Mouse (Mus musculus): ENCODE results near the gene Acot7. TPM values are rescaled to one million over a fixed set of nuclear protein-coding genes. Genes with fewer than 3 reads are reported as not detected.

The Acot7 gene
- polyA plus RNA-seq, 1 experiment from 2014 or later = 58.4 TPM

DNA sequence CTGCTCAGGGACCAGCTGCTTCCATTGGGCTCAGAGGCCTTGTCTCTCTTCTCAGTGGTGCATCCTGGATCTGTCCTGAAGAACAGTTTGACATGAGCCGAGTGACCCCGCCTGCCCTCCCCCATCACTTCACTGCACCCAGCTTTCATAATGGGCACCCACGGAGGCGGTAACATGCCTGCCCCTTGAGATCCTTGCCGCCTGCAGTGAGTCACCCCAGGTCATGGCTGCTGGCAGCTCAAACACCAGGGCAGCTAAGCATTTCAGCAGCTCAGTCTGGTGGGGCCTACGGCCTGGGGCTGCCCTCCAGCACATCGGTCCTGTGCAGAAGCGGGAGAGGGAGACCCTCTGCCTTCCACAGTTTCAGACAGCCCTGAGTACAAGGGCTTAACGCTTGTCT is 129.6 kb downstream of the Acot7 start:
- H3K4me2 ChIP-seq = no peak overlapping the region

DNA sequence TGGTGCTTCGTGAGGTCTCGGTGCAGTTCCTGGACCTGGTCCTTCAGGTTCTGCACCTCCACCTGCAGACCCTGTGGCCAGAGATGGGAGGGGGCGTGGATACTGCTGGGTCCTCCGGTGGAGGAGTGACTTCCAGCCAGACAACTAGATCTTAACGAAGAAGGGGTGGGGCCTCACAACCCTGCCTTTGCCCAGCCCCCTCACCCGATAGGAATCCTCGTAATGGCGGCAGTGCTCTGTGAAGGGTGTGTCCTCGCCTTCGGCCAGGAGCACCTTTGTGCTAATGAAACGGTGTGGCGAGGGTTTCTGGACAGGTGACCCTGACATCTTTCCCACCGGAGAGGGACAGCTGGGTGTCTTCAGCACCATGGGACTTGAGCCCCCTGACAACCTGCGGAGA is 134.3 kb downstream of the Acot7 start:
- Histone ChIP-seq H3K36me3 (peaks cover 34% of the 10 kb centered on the region), H3K27ac (no peak overlapping the region), H3K9me3 (replicated peaks) (no peaks in the 10 kb centered on the region), H3K9ac (no peak overlapping the region), H3K4me1 (replicated peaks) (peaks cover 43% of the 10 kb centered on the region), H3K4me3 (no peak overlapping the region), H3K4me2 (no peak overlapping the region), H3K27me3 (peaks cover 59% of the 10 kb centered on the region)
- 27% methylated on average over 14 of the region's 14 CpGs for WGBS
- ATAC-seq (replicated peaks; ENCODE audit: insufficient number of reproducible peaks, insufficient read depth, low FRiP score, low read depth) = no peak

More for the DNA sequence above, 129.6 kb downstream of the Acot7 start:
- no peak for ATAC-seq (replicated peaks; ENCODE audit: insufficient number of reproducible peaks, insufficient read depth, low FRiP score, low read depth)
- no peaks in the 10 kb centered on the region for H3K9me3 ChIP-seq (replicated peaks)
- H3K4me3 ChIP-seq = no peak overlapping the region
- H3K36me3 ChIP-seq = peaks cover 63% of the 10 kb centered on the region
- no peak overlapping the region for H3K27ac ChIP-seq
- no peak overlapping the region for H3K9ac ChIP-seq
- 85% methylated on average over 9 of the region's 9 CpGs for WGBS
- H3K27me3 ChIP-seq = peaks cover 18% of the 10 kb centered on the region
- peaks cover 6% of the 10 kb centered on the region for H3K4me1 ChIP-seq (replicated peaks)

DNA sequence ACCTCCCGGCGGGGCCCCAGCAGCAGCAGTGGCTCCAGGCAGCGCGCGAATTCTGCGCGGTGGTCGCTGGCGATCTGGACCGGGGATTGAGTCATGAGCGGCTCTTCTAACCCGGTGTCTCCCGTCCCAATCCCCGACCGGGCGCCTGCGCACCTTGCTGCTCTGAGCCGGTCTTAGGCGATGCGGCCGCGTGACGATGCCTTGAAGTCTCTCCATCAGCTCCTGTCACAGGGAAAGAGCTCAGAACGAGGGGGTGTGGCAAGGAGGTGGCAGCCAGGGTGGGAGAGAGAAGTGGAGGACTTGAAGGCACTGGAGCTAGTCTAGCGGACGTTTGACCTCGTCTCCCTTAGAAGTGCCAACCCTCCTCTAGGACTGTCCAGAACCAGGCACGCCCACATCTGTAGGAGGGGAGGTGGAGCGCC is 135.3 kb downstream of the Acot7 start:
- ATAC-seq (replicated peaks; ENCODE audit: insufficient number of reproducible peaks, insufficient read depth, low FRiP score, low read depth) = no peak

DNA sequence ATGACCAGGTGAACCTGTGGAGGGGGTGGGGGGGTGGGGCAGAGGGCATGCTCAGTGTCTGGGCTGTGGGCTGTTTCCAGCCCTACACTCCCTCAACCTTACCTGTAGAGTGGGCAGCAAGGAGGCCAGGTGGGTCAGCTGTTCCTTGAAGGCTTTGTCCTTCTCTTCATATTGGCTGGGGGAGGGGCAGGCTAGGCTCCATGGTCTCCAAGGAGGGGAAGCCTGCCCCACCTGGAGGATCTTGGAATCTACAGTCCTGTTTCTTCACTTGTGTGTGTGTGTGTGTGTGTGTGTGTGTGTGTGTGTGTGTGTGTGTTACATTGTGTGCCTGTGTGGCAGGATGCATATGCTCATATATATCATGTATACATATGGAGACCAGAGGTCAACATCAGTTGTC is 136.0 kb downstream of the Acot7 start:
- Histone ChIP-seq H3K9me3 (replicated peaks) (no peaks in the 10 kb centered on the region), H3K27ac (no peak overlapping the region), H3K4me1 (replicated peaks) (peaks cover 55% of the 10 kb centered on the region), H3K4me3 (no peak overlapping the region), H3K9ac (no peak overlapping the region), H3K4me2 (peak overlapping the region; percentile 60; the same call in 1 of the 2 replicates), H3K27me3 (peaks cover 65% of the 10 kb centered on the region), H3K36me3 (peaks cover 23% of the 10 kb centered on the region)
- no peak for ATAC-seq (replicated peaks; ENCODE audit: insufficient number of reproducible peaks, insufficient read depth, low FRiP score, low read depth)

More for the DNA sequence above, 135.3 kb downstream of the Acot7 start:
- Histone ChIP-seq H3K36me3 (peaks cover 30% of the 10 kb centered on the region), H3K9ac (no peak overlapping the region), H3K27ac (no peak overlapping the region), H3K4me2 (peak overlapping the region; percentile 60), H3K27me3 (peaks cover 65% of the 10 kb centered on the region), H3K4me1 (replicated peaks) (peaks cover 50% of the 10 kb centered on the region), H3K4me3 (peak overlapping the region; percentile 36), H3K9me3 (replicated peaks) (no peaks in the 10 kb centered on the region)
- WGBS = 4% methylated on average over 29 of the region's 29 CpGs

DNA sequence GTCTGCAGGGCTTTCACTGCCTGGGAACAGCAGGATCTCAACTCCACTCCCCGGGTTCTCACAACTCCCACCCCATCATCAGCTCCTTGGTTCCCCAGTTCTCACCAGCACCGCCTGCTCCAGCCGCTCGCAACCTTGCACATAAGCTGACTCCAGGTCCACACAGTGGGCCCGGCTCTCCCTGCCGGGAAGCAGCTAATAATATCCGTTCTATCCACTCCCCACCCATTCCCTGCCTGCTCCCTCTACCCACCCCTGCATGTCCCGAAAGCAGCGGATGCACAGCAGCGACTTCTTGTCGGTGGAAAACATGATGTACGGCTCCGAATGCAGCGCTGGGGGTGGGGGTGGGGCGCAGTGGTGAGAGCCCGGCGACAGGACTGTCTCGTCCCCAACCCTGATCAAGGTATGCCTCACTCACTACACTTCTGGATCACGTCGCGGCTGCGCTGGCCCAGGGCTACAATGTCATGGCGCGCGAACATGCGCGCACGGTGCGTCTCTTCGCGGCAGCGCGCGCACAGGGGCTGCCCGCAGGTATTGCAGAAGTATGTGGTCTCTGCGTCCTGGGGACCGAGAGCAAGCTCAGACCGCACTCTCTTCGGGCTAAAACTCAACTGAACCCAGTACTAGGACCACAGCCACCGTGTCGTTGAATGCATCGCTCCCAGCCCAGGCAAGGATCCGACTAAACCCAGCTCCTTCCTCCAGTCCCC is 137.7 kb downstream of the Acot7 start:
- H3K27ac ChIP-seq = peak overlapping the region; percentile 31
- WGBS = 2% methylated on average over 43 of the region's 43 CpGs
- peak overlapping the region; percentile 26 for H3K9ac ChIP-seq
- H3K36me3 ChIP-seq = peaks cover 20% of the 10 kb centered on the region
- H3K27me3 ChIP-seq = peaks cover 65% of the 10 kb centered on the region
- no peaks in the 10 kb centered on the region for H3K9me3 ChIP-seq (replicated peaks)
- ATAC-seq (replicated peaks; ENCODE audit: insufficient number of reproducible peaks, insufficient read depth, low FRiP score, low read depth) = no peak
- peak overlapping the region; percentile 52 for H3K4me3 ChIP-seq
- peak overlapping the region; percentile 69 for H3K4me2 ChIP-seq
- H3K4me1 ChIP-seq (replicated peaks) = peaks cover 55% of the 10 kb centered on the region

DNA sequence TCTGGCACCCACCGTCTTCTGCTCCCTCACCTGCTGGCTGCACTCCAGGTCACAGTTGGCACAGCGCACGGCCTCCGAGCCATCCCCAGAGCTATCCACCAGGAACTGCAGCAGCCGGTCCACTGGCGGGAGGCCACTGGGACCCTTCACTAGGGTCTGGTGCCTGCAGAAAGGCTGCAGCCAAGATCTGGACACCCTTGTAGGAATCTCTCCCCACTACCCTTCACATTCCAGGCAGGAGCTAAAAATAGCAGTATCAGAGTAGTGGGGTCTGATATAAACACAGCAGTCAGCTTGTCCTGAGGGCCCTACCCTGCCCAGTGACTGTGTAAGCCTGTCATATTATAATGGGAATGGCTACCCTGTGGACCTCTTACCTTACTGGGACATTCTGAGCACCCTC is 139.7 kb downstream of the Acot7 start:
- 43% methylated on average over 6 of the region's 6 CpGs for WGBS
- Histone ChIP-seq H3K4me1 (replicated peaks) (peaks cover 49% of the 10 kb centered on the region), H3K27ac (peak overlapping the region; percentile 97), H3K36me3 (peaks cover 3% of the 10 kb centered on the region; the same call in 1 of the 2 replicates), H3K4me2 (peak overlapping the region; percentile 69), H3K4me3 (peak overlapping the region; percentile 52), H3K9me3 (replicated peaks) (no peaks in the 10 kb centered on the region), H3K27me3 (peaks cover 46% of the 10 kb centered on the region), H3K9ac (peak overlapping the region; percentile 61)
- peak; percentile 77 for ATAC-seq (replicated peaks; ENCODE audit: insufficient number of reproducible peaks, insufficient read depth, low FRiP score, low read depth)

DNA sequence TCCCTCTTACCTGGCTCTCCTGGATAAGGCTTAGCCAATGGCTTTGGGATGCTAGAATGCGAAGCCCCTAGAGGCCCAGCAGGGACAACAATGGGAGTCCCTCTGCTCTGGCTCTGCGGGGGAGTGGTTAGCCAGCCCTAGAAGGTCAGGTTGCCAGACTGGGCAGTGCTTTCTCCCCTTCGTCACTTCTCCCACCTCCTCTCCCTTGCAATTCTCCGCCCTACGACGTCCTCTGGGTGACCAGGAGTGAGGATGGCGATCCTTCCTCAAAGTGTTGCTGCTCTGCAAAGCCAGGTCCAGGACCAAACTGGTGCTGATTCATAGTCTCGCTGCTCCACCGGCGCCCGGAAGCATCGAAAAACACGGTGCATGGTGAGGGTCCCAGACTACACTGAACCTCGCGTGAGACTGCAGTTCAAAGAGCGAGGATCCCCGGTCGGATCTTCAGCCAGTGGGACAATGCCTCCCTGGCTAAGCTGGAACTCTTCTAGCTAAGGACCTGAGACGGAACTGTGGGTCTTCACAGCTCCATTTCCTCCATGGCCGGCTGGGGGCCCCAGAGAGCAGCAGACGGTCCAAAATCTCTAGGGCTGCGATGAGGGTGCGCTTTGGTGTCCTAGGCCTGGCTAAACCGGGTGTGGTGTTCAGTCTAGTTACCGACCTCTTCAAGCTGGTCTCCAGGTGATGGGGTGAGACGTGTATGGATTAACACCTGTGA is 140.7 kb downstream of the Acot7 start, which contains the start of gene Rnf207:
Rnf207 (minus strand) TSS at position 477 of the 718 bp plus-strand sequence.
- ATAC-seq (replicated peaks; ENCODE audit: insufficient number of reproducible peaks, insufficient read depth, low FRiP score, low read depth) = peak; percentile 65
- Histone ChIP-seq H3K27me3 (peaks cover 37% of the 10 kb centered on the region), H3K9ac (peak within 1 kb of the TSS; percentile 61), H3K27ac (peak within 1 kb of the TSS; percentile 97), H3K36me3 (no peaks in the 10 kb centered on the region), H3K4me1 (replicated peaks) (peaks cover 38% of the 10 kb centered on the region), H3K9me3 (replicated peaks) (no peaks in the 10 kb centered on the region), H3K4me2 (peak within 1 kb of the TSS; percentile 69), H3K4me3 (peak within 1 kb of the TSS; percentile 52)
- WGBS = 3% methylated on average over 26 of the region's 26 CpGs

Other genes with a start within 250 kb of the Acot7 start
- 45.4 and 56.4 TPM in 2 replicates for gene Dnajc11, start 244.4 kb upstream of the Acot7 start, polyA plus RNA-seq (2015; fragmentation: Nextera tagmentation; extraction: Ambion mirVana)
- 26.3 and 34.4 TPM in 2 replicates for gene Thap3, start 189.1 kb upstream of the Acot7 start, polyA plus RNA-seq (2015; fragmentation: Nextera tagmentation; extraction: Ambion mirVana)
- 15.2 and 20.7 TPM in 2 replicates for gene Phf13, start 181.9 kb upstream of the Acot7 start, polyA plus RNA-seq (2015; fragmentation: Nextera tagmentation; extraction: Ambion mirVana)
- 26.1 and 30.9 TPM in 2 replicates for gene Klhl21, start 169.3 kb upstream of the Acot7 start, polyA plus RNA-seq (2015; fragmentation: Nextera tagmentation; extraction: Ambion mirVana)
- 10.6 and 14.1 TPM in 2 replicates for gene Zbtb48, start 150.5 kb upstream of the Acot7 start, polyA plus RNA-seq (2015; fragmentation: Nextera tagmentation; extraction: Ambion mirVana)
- 0.25 and 0.46 TPM in 2 replicates for gene Tas1r1, start 139.6 kb upstream of the Acot7 start, polyA plus RNA-seq (2015; fragmentation: Nextera tagmentation; extraction: Ambion mirVana)
- 13.9 and 20.7 TPM in 2 replicates for gene Nol9, start 138.8 kb upstream of the Acot7 start, polyA plus RNA-seq (2015; fragmentation: Nextera tagmentation; extraction: Ambion mirVana)
- gene Plekhg5, start 105.6 kb upstream of the Acot7 start, polyA plus RNA-seq (2015; fragmentation: Nextera tagmentation; extraction: Ambion mirVana) = 11.1 and 14.1 TPM in 2 replicates
- gene Tnfrsf25, start 62.2 kb upstream of the Acot7 start, polyA plus RNA-seq (2015; fragmentation: Nextera tagmentation; extraction: Ambion mirVana) = 0.94 and 1.6 TPM in 2 replicates
- 0.93 and 2.1 TPM in 2 replicates for gene Espn, start 25.8 kb upstream of the Acot7 start, polyA plus RNA-seq (2015; fragmentation: Nextera tagmentation; extraction: Ambion mirVana)
- gene Hes2, start 19.3 kb upstream of the Acot7 start, polyA plus RNA-seq (2015; fragmentation: Nextera tagmentation; extraction: Ambion mirVana) = 0.23 TPM in 1 of 2 replicates, not detected in the other
- gene Gpr153, start 96.1 kb downstream of the Acot7 start, polyA plus RNA-seq (2015; fragmentation: Nextera tagmentation; extraction: Ambion mirVana) = 11.2 and 13.2 TPM in 2 replicates
- gene Hes3, start 113.5 kb downstream of the Acot7 start, polyA plus RNA-seq (2015; fragmentation: Nextera tagmentation; extraction: Ambion mirVana) = not detected in 2 replicates
- gene Icmt, start 119.1 kb downstream of the Acot7 start, polyA plus RNA-seq (2015; fragmentation: Nextera tagmentation; extraction: Ambion mirVana) = 15.3 and 20.3 TPM in 2 replicates
- gene Rnf207, start 140.9 kb downstream of the Acot7 start, polyA plus RNA-seq (2015; fragmentation: Nextera tagmentation; extraction: Ambion mirVana) = 98.4 and 103 TPM in 2 replicates
- 180 and 243 TPM in 2 replicates for gene Rpl22, start 147.6 kb downstream of the Acot7 start, polyA plus RNA-seq (2015; fragmentation: Nextera tagmentation; extraction: Ambion mirVana)
- gene Chd5, start 160.5 kb downstream of the Acot7 start, polyA plus RNA-seq (2015; fragmentation: Nextera tagmentation; extraction: Ambion mirVana) = 0.06 and 0.22 TPM in 2 replicates

All from heart, embryonic 15.5 days (tissue).